Mouse (Mus musculus) lung, embryonic 16.5 days (tissue): ENCODE data around the gene Tjp1. TPM values are rescaled to one million over a fixed set of nuclear protein-coding genes. Genes with fewer than 3 reads are reported as not detected.
A peak's percentile ranks its signal among the peaks of the same experiment; 100 is the strongest.

ENCODE experiments used
- ATAC-seq: fragments of 200-750 bp; cut with Nextera tagmentation; 2 replicates; pipeline ENCODE4 v1.8.0; 2017; ENCODE audit warnings: low read depth, mild to moderate bottlenecking, moderate library complexity
- H3K27ac ChIP-seq: fragments of 300-500 bp; sonication (generic); 2 replicates; pipeline ENCODE4 v1.5.1; 2014; ENCODE audit warnings: mild to moderate bottlenecking, control low read depth, low read length
- H3K27me3 ChIP-seq: fragments of 300-500 bp; sonication (generic); 2 replicates; pipeline ENCODE4 v1.6.1; 2014; ENCODE audit warnings: low read depth, low read length, mixed read lengths; ENCODE audit not compliant: control insufficient read depth, insufficient read depth
- H3K36me3 ChIP-seq: fragments of 300-500 bp; sonication (generic); 2 replicates; pipeline ENCODE4 v1.6.1; 2014; ENCODE audit warnings: low read length; ENCODE audit not compliant: control insufficient read depth, insufficient read depth
- H3K4me1 ChIP-seq: fragments of 300-500 bp; sonication (generic); replicated peaks from 2 replicates; pipeline ENCODE4 v1.6.1; 2014; ENCODE audit warnings: low read length, mixed read lengths; ENCODE audit not compliant: control insufficient read depth, insufficient read depth
- H3K4me2 ChIP-seq: fragments of 300-500 bp; sonication (generic); 2 replicates; pipeline ENCODE4 v1.6.1; 2014; ENCODE audit warnings: low read depth, low read length, control low read depth
- H3K4me3 ChIP-seq: fragments of 300-500 bp; sonication (generic); 2 replicates; pipeline ENCODE4 v1.5.1; 2014; ENCODE audit warnings: mild to moderate bottlenecking, low read length, control low read depth
- H3K9ac ChIP-seq: fragments of 300-500 bp; sonication (generic); 2 replicates; pipeline ENCODE4 v1.6.1; 2014; ENCODE audit warnings: low read length, control low read depth
- H3K9me3 ChIP-seq: fragments of 300-500 bp; sonication (generic); 2 replicates; pipeline ENCODE4 v1.6.1; 2016; ENCODE audit warnings: low read length; ENCODE audit not compliant: control insufficient read depth
- WGBS: fragments of 180-500 bp; shearing (Covaris S2); extraction: QIAGEN DNeasy Blood & Tissue Kit; methylation state at CpG from one replicate; pipeline ENCODE4 v1.1.7; 2014; 5-methylcytosine and 5-hydroxymethylcytosine counted together
- polyA plus RNA-seq: library from polyadenylated mRNA; unstranded; fragments of >200 nt; fragmentation: Nextera tagmentation; extraction: Ambion mirVana; gene quantifications from 2 replicates; pipeline ENCODE4 v1.2.1, GENCODE M21; 2015

Tjp1 gene
- polyA plus RNA-seq, 1 experiment from 2014 or later = 41.1 TPM

GRCm38 (mm10) chr7:65520622-65521021 lies 7.0 kb downstream of the Tjp1 start:
- no peaks in the 10 kb centered on the region for H3K36me3 ChIP-seq
- no peak overlapping the region for H3K9ac ChIP-seq
- H3K4me2 ChIP-seq = no peak overlapping the region
- no peak overlapping the region for H3K4me3 ChIP-seq
- peaks cover 7% of the 10 kb centered on the region for H3K27me3 ChIP-seq
- H3K4me1 ChIP-seq = peaks cover 5% of the 10 kb centered on the region; the same call in 1 of the 2 replicates
- no peaks in the 10 kb centered on the region for H3K9me3 ChIP-seq
- ATAC-seq = no peak
- WGBS = 87% methylated on average over 8 of the region's 8 CpGs
- no peak overlapping the region for H3K27ac ChIP-seq

GRCm38 (mm10) chr7:65519788-65520563 lies 7.6 kb downstream of the Tjp1 start:
- peak; percentile 81 for ATAC-seq
- H3K27ac ChIP-seq = peak overlapping the region; percentile 16; the same call in 1 of the 2 replicates
- 13% methylated on average over 12 of the region's 12 CpGs for WGBS

GRCm38 (mm10) chr7:65516903-65517302 lies 10.7 kb downstream of the Tjp1 start:
- H3K36me3 ChIP-seq = no peaks in the 10 kb centered on the region
- no peaks in the 10 kb centered on the region for H3K9me3 ChIP-seq
- no peak overlapping the region for H3K27ac ChIP-seq
- peaks cover 5% of the 10 kb centered on the region; the same call in 1 of the 2 replicates for H3K4me1 ChIP-seq
- H3K27me3 ChIP-seq = no peaks in the 10 kb centered on the region
- no peak for ATAC-seq
- H3K4me2 ChIP-seq = no peak overlapping the region
- no peak overlapping the region for H3K4me3 ChIP-seq
- WGBS = 45% methylated on average over 8 of the region's 8 CpGs
- H3K9ac ChIP-seq = no peak overlapping the region

More at GRCm38 (mm10) chr7:65519788-65520563, 7.6 kb downstream of the Tjp1 start:
- Histone ChIP-seq H3K36me3 (no peaks in the 10 kb centered on the region), H3K9ac (no peak overlapping the region), H3K4me1 (peaks cover 5% of the 10 kb centered on the region; the same call in 1 of the 2 replicates), H3K4me3 (no peak overlapping the region), H3K4me2 (no peak overlapping the region), H3K9me3 (no peaks in the 10 kb centered on the region), H3K27me3 (peaks cover under 1% of the 10 kb centered on the region; the same call in 1 of the 2 replicates)

- H3K36me3 ChIP-seq = no peaks in the 10 kb centered on the region
- H3K4me2 ChIP-seq = no peak overlapping the region
- no peaks in the 10 kb centered on the region for H3K27me3 ChIP-seq
- no peak overlapping the region for H3K9ac ChIP-seq
- no peaks in the 10 kb centered on the region for H3K9me3 ChIP-seq
- no peak overlapping the region for H3K27ac ChIP-seq
- H3K4me3 ChIP-seq = no peak overlapping the region
- ATAC-seq = no peak
- 39% methylated on average over 10 of the region's 10 CpGs for WGBS
- no peaks in the 10 kb centered on the region for H3K4me1 ChIP-seq
Measured at GRCm38 (mm10) chr7:65513451-65514179, 14.0 kb downstream of the Tjp1 start.

GRCm38 (mm10) chr7:65509357-65509756 lies 18.2 kb downstream of the Tjp1 start:
- Histone ChIP-seq H3K36me3 (no peaks in the 10 kb centered on the region), H3K4me1 (no peaks in the 10 kb centered on the region), H3K9me3 (no peaks in the 10 kb centered on the region), H3K9ac (no peak overlapping the region), H3K4me2 (no peak overlapping the region), H3K27me3 (no peaks in the 10 kb centered on the region), H3K27ac (no peak overlapping the region), H3K4me3 (no peak overlapping the region)
- no peak for ATAC-seq
- WGBS = 70% methylated on average over 3 of the region's 3 CpGs

GRCm38 (mm10) chr7:65507341-65507740 lies 20.2 kb downstream of the Tjp1 start:
- no peak overlapping the region for H3K27ac ChIP-seq
- WGBS = 65% methylated on average over 5 of the region's 5 CpGs
- no peaks in the 10 kb centered on the region for H3K36me3 ChIP-seq
- no peaks in the 10 kb centered on the region for H3K27me3 ChIP-seq
- no peak overlapping the region for H3K4me2 ChIP-seq
- no peaks in the 10 kb centered on the region for H3K4me1 ChIP-seq
- ATAC-seq = no peak
- no peak overlapping the region for H3K4me3 ChIP-seq
- H3K9ac ChIP-seq = no peak overlapping the region
- H3K9me3 ChIP-seq = no peaks in the 10 kb centered on the region

GRCm38 (mm10) chr7:65502486-65503322 lies 24.9 kb downstream of the Tjp1 start:
- H3K4me2 ChIP-seq = no peak overlapping the region
- H3K9me3 ChIP-seq = no peaks in the 10 kb centered on the region
- no peak overlapping the region for H3K4me3 ChIP-seq
- H3K27me3 ChIP-seq = no peaks in the 10 kb centered on the region
- ATAC-seq = no peak
- H3K36me3 ChIP-seq = no peaks in the 10 kb centered on the region
- H3K27ac ChIP-seq = no peak overlapping the region
- WGBS = 63% methylated on average over 10 of the region's 10 CpGs
- H3K9ac ChIP-seq = no peak overlapping the region
- H3K4me1 ChIP-seq = no peaks in the 10 kb centered on the region

- no peak overlapping the region for H3K4me2 ChIP-seq
- no peak overlapping the region for H3K27ac ChIP-seq
- H3K9ac ChIP-seq = no peak overlapping the region
- no peaks in the 10 kb centered on the region for H3K4me1 ChIP-seq
- no peak overlapping the region for H3K4me3 ChIP-seq
- H3K36me3 ChIP-seq = no peaks in the 10 kb centered on the region
- H3K9me3 ChIP-seq = no peaks in the 10 kb centered on the region
- ATAC-seq = no peak
- H3K27me3 ChIP-seq = no peaks in the 10 kb centered on the region
- WGBS = 29% methylated on average over 7 of the region's 7 CpGs
Measured at GRCm38 (mm10) chr7:65500746-65501145, 26.8 kb downstream of the Tjp1 start.
